Mouse (Mus musculus) spleen, adult 2 months (tissue): ENCODE measurements around the gene Tmem262. TPM values are rescaled to one million over a fixed set of nuclear protein-coding genes. Genes with fewer than 3 reads are reported as not detected.

ENCODE experiments used
- DNase-seq, 2 experiments: peaks; one replicate each; pipeline versions ENCODE4 v3.0.0 to v3.0.0-alpha.2; 2012 to 2021; ENCODE audit warnings: low spot score in 2 of 2, low read depth in 1 of 2
- H3K27ac ChIP-seq: fragments of 200-500 bp; 2 replicates; pipeline ENCODE4 v1.5.1; 2012; ENCODE audit warnings: low read length, inconsistent platforms; ENCODE audit not compliant: insufficient read depth
- H3K27me3 ChIP-seq: fragments of 200-500 bp; 2 replicates; pipeline ENCODE4 v1.6.1; 2012; ENCODE audit warnings: mild to moderate bottlenecking, moderate library complexity, low read length, inconsistent platforms; ENCODE audit not compliant: control insufficient read depth, insufficient read depth
- H3K36me3 ChIP-seq: fragments of 200-500 bp; 2 replicates; pipeline ENCODE4 v1.6.1; 2012; ENCODE audit warnings: mild to moderate bottlenecking, low read length, inconsistent platforms; ENCODE audit not compliant: control insufficient read depth, insufficient read depth
- H3K4me1 ChIP-seq: fragments of 200-500 bp; 2 replicates; pipeline ENCODE4 v1.6.1; 2011; ENCODE audit warnings: inconsistent platforms; ENCODE audit not compliant: control insufficient read depth, insufficient read depth, insufficient read length
- H3K4me3 ChIP-seq: fragments of 200-500 bp; 2 replicates; pipeline ENCODE4 v1.5.1; 2011; ENCODE audit warnings: mild to moderate bottlenecking, inconsistent platforms; ENCODE audit not compliant: insufficient read depth, insufficient read length; ENCODE audit errors: extremely low read depth
- CTCF ChIP-seq: fragments of 200-500 bp; IDR thresholded peaks from 2 replicates; pipeline ENCODE4 v1.5.1; 2011; ENCODE audit warnings: mild to moderate bottlenecking, inconsistent platforms; ENCODE audit not compliant: insufficient read depth, insufficient read length, insufficient replicate concordance; ENCODE audit errors: extremely low read depth
- POLR2A ChIP-seq: fragments of 200-500 bp; IDR thresholded peaks from 2 replicates; pipeline ENCODE4 v1.6.1; 2011; ENCODE audit warnings: low read depth, low read length, inconsistent platforms
- WGBS: fragments of 180-500 bp; shearing (Covaris S2); methylation state at CpG from one replicate; pipeline ENCODE4 v1.1.7; 2018; 5-methylcytosine and 5-hydroxymethylcytosine counted together
- polyA plus RNA-seq: library from polyadenylated mRNA; depleted of rRNA; stranded (reverse); fragments of >200 nt; gene quantifications from 2 replicates; pipeline ENCODE4 v1.2.3, GENCODE M21; 2012; rRNA removed

Tmem262 gene
- polyA plus RNA-seq, 1 experiment, result 0.34 TPM

- Histone ChIP-seq H3K4me3 (peak overlapping the region; percentile 39; the same call in 1 of the 2 replicates), H3K36me3 (no peaks in the 10 kb centered on the region), H3K27me3 (no peaks in the 10 kb centered on the region), H3K4me1 (no peaks in the 10 kb centered on the region), H3K27ac (peak overlapping the region; percentile 94)
- no peak for TF ChIP-seq POLR2A
- WGBS, result 63% methylated on average over 10 of the region's 10 CpGs
- DNase-seq, result no peak
Measured at GRCm38 (mm10) chr19:6126789-6127580, 47.2 kb downstream of the Tmem262 start.

- peak; percentile 28; the same call in 1 of the 2 replicates for TF ChIP-seq POLR2A
- no peak for TF ChIP-seq CTCF
- DNase-seq, result peak; percentile 93 to 96
- under 1% methylated on average over 32 of the region's 32 CpGs for WGBS
Measured at GRCm38 (mm10) chr19:6127760-6128341, 48.0 kb downstream of the Tmem262 start, which contains the start of gene Snx15. Gene Snx15, minus strand, starts transcription at chr19:6128304.

More at GRCm38 (mm10) chr19:6127760-6128341, 48.0 kb downstream of the Tmem262 start, which contains the start of gene Snx15:
- H3K27ac ChIP-seq, result peak within 1 kb of the TSS; percentile 94
- H3K36me3 ChIP-seq, result no peaks in the 10 kb centered on the region
- H3K27me3 ChIP-seq, result no peaks in the 10 kb centered on the region
- H3K4me1 ChIP-seq, result no peaks in the 10 kb centered on the region
- peak within 1 kb of the TSS; percentile 67 for H3K4me3 ChIP-seq

Other genes with a start within 250 kb of the Tmem262 start
- gene Frmd8, start 204.8 kb upstream of the Tmem262 start, polyA plus RNA-seq, result 42.3 and 43.9 TPM in 2 replicates
- 36.6 and 37.6 TPM in 2 replicates for gene Slc25a45, start 202.2 kb upstream of the Tmem262 start, polyA plus RNA-seq
- gene Tigd3, start 185.9 kb upstream of the Tmem262 start, polyA plus RNA-seq, result 1.3 TPM in 2 replicates
- gene Dpf2, start 167.0 kb upstream of the Tmem262 start, polyA plus RNA-seq, result 59.9 and 74.8 TPM in 2 replicates
- gene Cdc42ep2, start 155.2 kb upstream of the Tmem262 start, polyA plus RNA-seq, result 8.1 and 8.2 TPM in 2 replicates
- 40.5 and 48.0 TPM in 2 replicates for gene Pola2, start 115.8 kb upstream of the Tmem262 start, polyA plus RNA-seq
- not detected in 2 replicates for gene Slc22a20, start 93.9 kb upstream of the Tmem262 start, polyA plus RNA-seq
- gene Capn1, start 64.1 kb upstream of the Tmem262 start, polyA plus RNA-seq, result 50.8 and 53.0 TPM in 2 replicates
- gene Syvn1, start 33.5 kb upstream of the Tmem262 start, polyA plus RNA-seq, result 108 and 124 TPM in 2 replicates
- 11.0 TPM in 2 replicates for gene Mrpl49, start 22.2 kb upstream of the Tmem262 start, polyA plus RNA-seq
- gene Fau, start 22.2 kb upstream of the Tmem262 start, polyA plus RNA-seq, result 1,884 and 3,019 TPM in 2 replicates
- gene Znhit2, start 18.8 kb upstream of the Tmem262 start, polyA plus RNA-seq, result 38.5 and 61.3 TPM in 2 replicates
- gene Tm7sf2, start 11.7 kb upstream of the Tmem262 start, polyA plus RNA-seq, result 14.0 and 23.4 TPM in 2 replicates
- gene Vps51, start 2.8 kb upstream of the Tmem262 start, polyA plus RNA-seq, result 72.9 and 85.0 TPM in 2 replicates
- gene Gm28374, start 2.2 kb downstream of the Tmem262 start, polyA plus RNA-seq, result 0.46 TPM in 1 of 2 replicates, not detected in the other
- 66.9 and 85.9 TPM in 2 replicates for gene Zfpl1, start 4.9 kb downstream of the Tmem262 start, polyA plus RNA-seq
- 3.6 and 4.4 TPM in 2 replicates for gene Cdca5, start 5.0 kb downstream of the Tmem262 start, polyA plus RNA-seq
- gene AC131692.1, start 14.4 kb downstream of the Tmem262 start, polyA plus RNA-seq, result 0.19 TPM in 1 of 2 replicates, not detected in the other
- 0.49 and 0.60 TPM in 2 replicates for gene Naaladl1, start 25.7 kb downstream of the Tmem262 start, polyA plus RNA-seq
- 30.4 and 46.7 TPM in 2 replicates for gene Sac3d1, start 38.6 kb downstream of the Tmem262 start, polyA plus RNA-seq
- 42.7 and 50.9 TPM in 2 replicates for gene Snx15, start 48.3 kb downstream of the Tmem262 start, polyA plus RNA-seq
- gene Batf2, start 61.0 kb downstream of the Tmem262 start, polyA plus RNA-seq, result 8.0 and 10.8 TPM in 2 replicates
- gene Arl2, start 61.5 kb downstream of the Tmem262 start, polyA plus RNA-seq, result 51.8 and 64.8 TPM in 2 replicates
- gene Majin, start 104.4 kb downstream of the Tmem262 start, polyA plus RNA-seq, result 0.15 and 0.30 TPM in 2 replicates
- gene Gpha2, start 146.3 kb downstream of the Tmem262 start, polyA plus RNA-seq, result 0.42 and 0.57 TPM in 2 replicates
- 36.9 and 56.1 TPM in 2 replicates for gene Ppp2r5b, start 155.8 kb downstream of the Tmem262 start, polyA plus RNA-seq
- gene Atg2a, start 161.6 kb downstream of the Tmem262 start, polyA plus RNA-seq, result 47.4 and 57.5 TPM in 2 replicates
- 285 and 377 TPM in 2 replicates for gene Ehd1, start 196.7 kb downstream of the Tmem262 start, polyA plus RNA-seq
- 7.7 and 8.9 TPM in 2 replicates for gene Cdc42bpg, start 226.4 kb downstream of the Tmem262 start, polyA plus RNA-seq